Mouse (Mus musculus) erythroblast, embryonic 14.5 days (primary cell): ENCODE measurements around the gene Cnih2. TPM values are rescaled to one million over a fixed set of nuclear protein-coding genes. Genes with fewer than 3 reads are reported as not detected.

Experiments used
- H3K27me3 ChIP-seq: 2 replicates; pipeline ENCODE4 v1.6.1; 2012; ENCODE audit warnings: inconsistent platforms; ENCODE audit not compliant: control insufficient read depth
- H3K36me3 ChIP-seq: 2 replicates; pipeline ENCODE4 v1.6.1; 2012; ENCODE audit warnings: mild to moderate bottlenecking, inconsistent platforms; ENCODE audit not compliant: control insufficient read depth
- H3K4me1 ChIP-seq: 2 replicates; pipeline ENCODE4 v1.6.1; 2012; ENCODE audit warnings: inconsistent platforms; ENCODE audit not compliant: control insufficient read depth
- H3K4me3 ChIP-seq: replicated peaks from 2 replicates; pipeline ENCODE3; 2012; ENCODE audit warnings: moderate library complexity, mild to moderate bottlenecking, inconsistent platforms
- H3K9me3 ChIP-seq: 2 replicates; pipeline ENCODE4 v1.6.1; 2012; ENCODE audit warnings: low read length, inconsistent platforms, mixed read lengths; ENCODE audit not compliant: control insufficient read depth
- GATA1 ChIP-seq: IDR thresholded peaks from 2 replicates; pipeline ENCODE4 v1.6.1; 2012; ENCODE audit warnings: low read length, inconsistent platforms, mixed read lengths
- TAL1 ChIP-seq: IDR thresholded peaks from 3 replicates; pipeline ENCODE4 v1.6.1; 2012; ENCODE audit warnings: low read length, inconsistent platforms, mixed read lengths
- polyA plus RNA-seq: library from polyadenylated mRNA; stranded (reverse); fragments of >175 nt; gene quantifications from 2 replicates; pipeline ENCODE4 v1.2.3, GENCODE M21; 2012

The Cnih2 gene
- polyA plus RNA-seq, 1 experiment: 0.12 TPM

GRCm38 (mm10) chr19:5113783-5114182 lies 15.5 kb upstream of the Cnih2 start:
- Histone ChIP-seq H3K36me3 (peaks cover 21% of the 10 kb centered on the region), H3K4me3 (no peak overlapping the region), H3K9me3 (no peaks in the 10 kb centered on the region), H3K4me1 (peaks cover 32% of the 10 kb centered on the region), H3K27me3 (peaks cover 18% of the 10 kb centered on the region)
- TF ChIP-seq TAL1 (no peak), GATA1 (no peak)

- Histone ChIP-seq H3K4me1 (peaks cover 47% of the 10 kb centered on the region), H3K9me3 (no peaks in the 10 kb centered on the region), H3K36me3 (peaks cover 25% of the 10 kb centered on the region), H3K27me3 (no peaks in the 10 kb centered on the region), H3K4me3 (no peak overlapping the region)
- TF ChIP-seq TAL1 (no peak), GATA1 (no peak)
Measured at GRCm38 (mm10) chr19:5109659-5110453, 11.5 kb upstream of the Cnih2 start.

GRCm38 (mm10) chr19:5108702-5109101 lies 10.4 kb upstream of the Cnih2 start:
- Histone ChIP-seq H3K36me3 (peaks cover 36% of the 10 kb centered on the region), H3K9me3 (no peaks in the 10 kb centered on the region), H3K4me1 (peaks cover 52% of the 10 kb centered on the region), H3K4me3 (no peak overlapping the region), H3K27me3 (no peaks in the 10 kb centered on the region)
- no peak for TF ChIP-seq TAL1
- TF ChIP-seq GATA1: no peak

- H3K9me3 ChIP-seq: no peaks in the 10 kb centered on the region
- H3K4me1 ChIP-seq: peaks cover 52% of the 10 kb centered on the region
- no peak overlapping the region for H3K4me3 ChIP-seq
- TF ChIP-seq GATA1: no peak
- TF ChIP-seq TAL1: no peak
- no peaks in the 10 kb centered on the region for H3K27me3 ChIP-seq
- peaks cover 41% of the 10 kb centered on the region for H3K36me3 ChIP-seq
Measured at GRCm38 (mm10) chr19:5108271-5108575, 9.9 kb upstream of the Cnih2 start.

- no peaks in the 10 kb centered on the region for H3K9me3 ChIP-seq
- TF ChIP-seq GATA1: no peak
- peaks cover 45% of the 10 kb centered on the region for H3K36me3 ChIP-seq
- peaks cover 52% of the 10 kb centered on the region for H3K4me1 ChIP-seq
- no peaks in the 10 kb centered on the region for H3K27me3 ChIP-seq
- H3K4me3 ChIP-seq: peak overlapping the region; percentile 65
Measured at GRCm38 (mm10) chr19:5107556-5108270, 9.4 kb upstream of the Cnih2 start.

GRCm38 (mm10) chr19:5106731-5107191 lies 8.4 kb upstream of the Cnih2 start, which contains the start of gene Rab1b:
TSS of gene Rab1b (minus strand) at chr19:5107072.
- Histone ChIP-seq H3K4me1 (peaks cover 52% of the 10 kb centered on the region), H3K9me3 (no peaks in the 10 kb centered on the region), H3K36me3 (peaks cover 51% of the 10 kb centered on the region), H3K27me3 (no peaks in the 10 kb centered on the region), H3K4me3 (peak within 1 kb of the TSS; percentile 65)
- no peak for TF ChIP-seq GATA1
- TF ChIP-seq TAL1: no peak

- H3K4me3 ChIP-seq: peak overlapping the region; percentile 65
- no peaks in the 10 kb centered on the region for H3K27me3 ChIP-seq
- peaks cover 52% of the 10 kb centered on the region for H3K4me1 ChIP-seq
- no peaks in the 10 kb centered on the region for H3K9me3 ChIP-seq
- TF ChIP-seq TAL1 (no peak), GATA1 (no peak)
- H3K36me3 ChIP-seq: peaks cover 52% of the 10 kb centered on the region
Measured at GRCm38 (mm10) chr19:5106074-5106473, 7.8 kb upstream of the Cnih2 start.

- Histone ChIP-seq H3K9me3 (no peaks in the 10 kb centered on the region), H3K36me3 (peaks cover 46% of the 10 kb centered on the region), H3K4me3 (peak overlapping the region; percentile 47), H3K27me3 (peaks cover 35% of the 10 kb centered on the region), H3K4me1 (peaks cover 41% of the 10 kb centered on the region)
- TF ChIP-seq GATA1 (no peak), TAL1 (no peak)
Measured at GRCm38 (mm10) chr19:5097521-5098362, 579 bp downstream of the Cnih2 start.

GRCm38 (mm10) chr19:5095887-5096474 lies 2.3 kb downstream of the Cnih2 start:
- Histone ChIP-seq H3K4me3 (no peak overlapping the region), H3K27me3 (peaks cover 35% of the 10 kb centered on the region), H3K36me3 (peaks cover 46% of the 10 kb centered on the region), H3K4me1 (peaks cover 41% of the 10 kb centered on the region), H3K9me3 (no peaks in the 10 kb centered on the region)
- TF ChIP-seq TAL1: no peak
- TF ChIP-seq GATA1: no peak
